Mouse (Mus musculus): ENCODE data around the gene Sptbn2.

DNA sequence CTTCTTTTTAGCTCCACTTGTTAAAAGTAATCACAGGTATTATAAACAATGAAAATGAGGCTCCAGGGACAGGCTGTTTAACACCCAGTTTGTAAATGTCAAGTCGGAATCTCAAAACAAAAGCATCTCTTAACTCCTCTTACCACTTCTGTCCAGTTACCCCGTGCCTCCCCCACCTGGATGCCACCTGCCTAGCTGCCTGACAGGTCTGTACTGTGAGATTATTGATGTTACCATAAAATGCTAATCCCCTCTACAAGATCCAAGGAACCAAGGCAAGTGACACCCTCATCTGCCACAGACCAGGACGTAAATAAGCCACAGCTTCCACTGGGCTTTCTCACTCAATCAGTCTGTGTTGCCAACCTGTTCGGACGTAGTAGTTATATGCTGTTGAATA, 11.1 kb upstream of the Sptbn2 start:
- TF ChIP-seq TAL1 (IDR thresholded peaks at IDR 0.05; ENCODE audit: low read length) (no peak), GATA1 (IDR thresholded peaks at IDR 0.05; ENCODE audit: low read length) (no peak)
